Mouse (Mus musculus): ENCODE data around the gene Pnpo.

GRCm38 (mm10) chr11:96912682-96913081 lies 31.1 kb downstream of the Pnpo start:
- TF ChIP-seq ZC3H11A (IDR thresholded peaks at IDR 0.05; ENCODE audit: borderline replicate concordance, low read depth, low read length) (no peak), CHD2 (IDR thresholded peaks at IDR 0.05; ENCODE audit: low read depth, low read length) (no peak), MAFK (IDR thresholded peaks at IDR 0.05; ENCODE audit: insufficient read depth, low read depth, low read length) (no peak), HCFC1 (IDR thresholded peaks at IDR 0.05; ENCODE audit: borderline replicate concordance, insufficient read depth, low read length) (no peak)

Measured in ES-E14 (cell line).